Mouse (Mus musculus): ENCODE data around the gene Tmem258.

DNA sequence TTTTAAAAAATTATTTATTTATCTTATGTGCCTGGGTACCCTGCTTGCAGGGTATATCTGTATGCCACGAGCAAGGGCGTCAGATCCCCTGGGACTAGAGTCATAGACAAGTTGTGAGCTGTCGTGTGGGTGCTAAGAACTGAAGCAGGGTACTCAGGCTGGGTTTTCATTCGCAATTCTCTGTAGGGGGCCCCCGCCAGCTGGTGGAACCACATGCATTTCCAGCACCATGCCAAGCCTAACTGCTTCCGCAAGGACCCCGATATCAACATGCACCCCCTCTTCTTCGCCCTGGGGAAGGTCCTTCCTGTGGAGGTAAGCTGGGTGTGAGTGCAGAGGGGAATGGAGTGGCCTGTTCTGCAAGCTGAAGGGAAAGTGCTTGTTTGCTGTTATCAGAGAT, 17.2 kb upstream of the Tmem258 start:
- TF ChIP-seq CTCF (IDR thresholded peaks at IDR 0.05; ENCODE audit: low read depth) (no peak), EP300 (optimal IDR thresholded peaks at IDR 0.05) (no peak)
